Mouse (Mus musculus): ENCODE results near the gene 4933428M09Rik. TPM values are rescaled to one million over a fixed set of nuclear protein-coding genes. Genes with fewer than 3 reads are reported as not detected.
A peak's percentile ranks its signal among the peaks of the same experiment; 100 is the strongest.
"Not testable (repeated sequence)": the region's sequence is repeated elsewhere in the genome, so short reads cannot be mapped to it uniquely, and the experiment has no call there.

Gene 4933428M09Rik
- total and polyA plus RNA-seq, 3 experiments = 0.17 TPM; not detected in 2

GRCm38 (mm10) chrX:139191506-139191905, 12.5 kb downstream of the 4933428M09Rik start:
- H3K27me3 ChIP-seq (replicated peaks); H3K27ac ChIP-seq (ENCODE audit: insufficient read depth, low read depth); H3K9me3 ChIP-seq (replicated peaks; ENCODE audit: low read length); H3K4me3 ChIP-seq (replicated peaks in 1 of 3; ENCODE audit: low read depth in 2 of 3, low read length in 2 of 3, poor library complexity in 1 of 3); H3K4me2 ChIP-seq (ENCODE audit: insufficient read depth, low read depth, poor library complexity, severe bottlenecking); H3K4me1 ChIP-seq (ENCODE audit: control insufficient read depth in 1 of 2, insufficient read depth in 2 of 2); H3K9ac ChIP-seq (ENCODE audit: insufficient read depth, low read depth); dilution Hi-C loops (cut with MboI; ENCODE audit: extremely low pct_ligation_motif_present, extremely low pct_unique_long_range_greater_than_20kb, low sequenced_read_pairs); in situ Hi-C loops (cut with MboI; ENCODE audit: low pct_ligation_motif_present, low pct_unique_long_range_greater_than_20kb, low sequenced_read_pairs); H3K79me2 ChIP-seq (replicated peaks; ENCODE audit: control insufficient read depth, extremely low read depth, insufficient read depth, poor library complexity, severe bottlenecking); H3K36me3 ChIP-seq (replicated peaks in 1 of 2; ENCODE audit: control insufficient read depth in 1 of 2, insufficient read depth in 1 of 2, low read length in 1 of 2): not testable (repeated sequence)
- DNase-seq (ENCODE audit: extremely low read depth) = peak; percentile 8
- TF ChIP-seq RAD21 (IDR thresholded peaks at IDR 0.05; ENCODE audit: low read depth, low read length) (peak; percentile 38), SMC3 (IDR thresholded peaks at IDR 0.05; ENCODE audit: low read depth, low read length) (peak; percentile 40), CTCF (conservative IDR thresholded peaks at IDR 0.05 in 1 of 2, IDR thresholded peaks at IDR 0.05 in 1 of 2; ENCODE audit: low read depth in 2 of 2, low read length in 2 of 2) (peak in 1 of 2 experiments; percentile 41; a peak in 1 of 4 replicates)

- dilution Hi-C loops (cut with MboI; ENCODE audit: extremely low pct_ligation_motif_present, extremely low pct_unique_long_range_greater_than_20kb, low sequenced_read_pairs) (no loop called here), in situ Hi-C loops (cut with MboI; ENCODE audit: low pct_ligation_motif_present, low pct_unique_long_range_greater_than_20kb, low sequenced_read_pairs) (no loop called here)
- H3K4me3 ChIP-seq (replicated peaks in 1 of 3; ENCODE audit: low read depth in 2 of 3, low read length in 2 of 3, poor library complexity in 1 of 3) = no peak overlapping the region
Observed at GRCm38 (mm10) chrX:139194572-139195279, 15.7 kb downstream of the 4933428M09Rik start.

GRCm38 (mm10) chrX:139209191-139209828, 30.3 kb downstream of the 4933428M09Rik start:
- H3K4me2 ChIP-seq (ENCODE audit: insufficient read depth, low read depth, poor library complexity, severe bottlenecking); H3K27me3 ChIP-seq (replicated peaks); H3K9ac ChIP-seq (ENCODE audit: insufficient read depth, low read depth); H3K9me3 ChIP-seq (replicated peaks; ENCODE audit: low read length); H3K79me2 ChIP-seq (replicated peaks; ENCODE audit: control insufficient read depth, extremely low read depth, insufficient read depth, poor library complexity, severe bottlenecking); H3K4me3 ChIP-seq (replicated peaks in 1 of 3; ENCODE audit: low read depth in 2 of 3, low read length in 2 of 3, poor library complexity in 1 of 3); H3K4me1 ChIP-seq (ENCODE audit: control insufficient read depth in 1 of 2, insufficient read depth in 2 of 2); in situ Hi-C loops (cut with MboI; ENCODE audit: low pct_ligation_motif_present, low pct_unique_long_range_greater_than_20kb, low sequenced_read_pairs); DNase-seq (ENCODE audit: extremely low read depth); dilution Hi-C loops (cut with MboI; ENCODE audit: extremely low pct_ligation_motif_present, extremely low pct_unique_long_range_greater_than_20kb, low sequenced_read_pairs); H3K36me3 ChIP-seq (replicated peaks in 1 of 2; ENCODE audit: control insufficient read depth in 1 of 2, insufficient read depth in 1 of 2, low read length in 1 of 2); H3K27ac ChIP-seq (ENCODE audit: insufficient read depth, low read depth): not testable (repeated sequence)

More at GRCm38 (mm10) chrX:139194572-139195279, 15.7 kb downstream of the 4933428M09Rik start:
- H3K27me3 ChIP-seq (replicated peaks) = no peaks in the 10 kb centered on the region
- TF ChIP-seq EP300 (IDR thresholded peaks at IDR 0.05; ENCODE audit: low read length) = no peak
- TF ChIP-seq JUN (IDR thresholded peaks at IDR 0.05; ENCODE audit: insufficient read depth, low read depth, low read length) = no peak
- TF ChIP-seq MXI1 (IDR thresholded peaks at IDR 0.05; ENCODE audit: low read depth, low read length) = no peak
- no peak for TF ChIP-seq POLR2AphosphoS2 (IDR thresholded peaks at IDR 0.05; ENCODE audit: low read depth, low read length)
- TF ChIP-seq RCOR1 (conservative IDR thresholded peaks at IDR 0.05; ENCODE audit: low read depth, low read length) = no peak
- TF ChIP-seq E2F4 (IDR thresholded peaks at IDR 0.05; ENCODE audit: insufficient replicate concordance, low read depth, low read length) = no peak
- TF ChIP-seq POLR2A (IDR thresholded peaks at IDR 0.05; ENCODE audit: low read depth, low read length) = no peak
- TF ChIP-seq USF1 (IDR thresholded peaks at IDR 0.05; ENCODE audit: low read depth, low read length) = no peak
- no peak for TF ChIP-seq IRF4 (IDR thresholded peaks at IDR 0.05; ENCODE audit: low read depth, low read length)
- no peak for TF ChIP-seq CHD2 (IDR thresholded peaks at IDR 0.05; ENCODE audit: low read length)
- TF ChIP-seq PAX5 (IDR thresholded peaks at IDR 0.05; ENCODE audit: low read length) = no peak
- TF ChIP-seq NELFE (IDR thresholded peaks at IDR 0.05; ENCODE audit: low read depth, low read length) = no peak
- TF ChIP-seq ZNF384 (IDR thresholded peaks at IDR 0.05; ENCODE audit: low read depth, low read length) = no peak
- no peak for TF ChIP-seq TCF12 (IDR thresholded peaks at IDR 0.05; ENCODE audit: low read depth, low read length)
- TF ChIP-seq CHD1 (IDR thresholded peaks at IDR 0.05; ENCODE audit: low read depth, low read length) = no peak
- no peak for TF ChIP-seq ZMIZ1 (IDR thresholded peaks at IDR 0.05; ENCODE audit: low read depth, low read length)
- no peak for TF ChIP-seq HCFC1 (IDR thresholded peaks at IDR 0.05; ENCODE audit: low read depth, low read length)
- no peak overlapping the region for H3K27ac ChIP-seq (ENCODE audit: insufficient read depth, low read depth)
- DNase-seq (ENCODE audit: extremely low read depth) = no peak
- H3K9me3 ChIP-seq (replicated peaks; ENCODE audit: low read length) = no peaks in the 10 kb centered on the region
- no peaks in the 10 kb centered on the region for H3K36me3 ChIP-seq (replicated peaks in 1 of 2; ENCODE audit: control insufficient read depth in 1 of 2, insufficient read depth in 1 of 2, low read length in 1 of 2)
- H3K79me2 ChIP-seq (replicated peaks; ENCODE audit: control insufficient read depth, extremely low read depth, insufficient read depth, poor library complexity, severe bottlenecking) = no peaks in the 10 kb centered on the region
- no peak overlapping the region for H3K9ac ChIP-seq (ENCODE audit: insufficient read depth, low read depth)
- H3K4me1 ChIP-seq (ENCODE audit: control insufficient read depth in 1 of 2, insufficient read depth in 2 of 2) = no peaks in the 10 kb centered on the region
- no peak overlapping the region for H3K4me2 ChIP-seq (ENCODE audit: insufficient read depth, low read depth, poor library complexity, severe bottlenecking)

Measured in CH12.LX (cell line).